ENCODE assay signal across 22 mouse cellular contexts in genomic region chr3:129197786-129198626, GRCm38 (mm10). TPM values are rescaled to one million over a fixed set of nuclear protein-coding genes. Genes with fewer than 3 reads are reported as not detected.
DNase-seq lines count a peak whose midpoint lies in the region; ATAC-seq and TF ChIP-seq lines count a peak whose summit lies in the region.
"Had no signal": no experiment of that assay in that cellular context is flagged by ENCODE, and none has a peak within 500 bp of the region (broad histone marks: within the 10 kb centered on the region; RNA-seq: fewer than 3 reads in every experiment).

No protein-coding gene starts in this region.

- peak; percentile 26 for DNase-seq in lung, embryonic 14.5 days
- no peak for DNase-seq in lung, adult 18-20 months
- DNase-seq in embryo, embryonic 9.5 days (ENCODE audit: extremely low spot score): peak; percentile 26
- DNase-seq in embryonic facial prominence, embryonic 14.5 days (ENCODE audit: low spot score): no peak
- DNase-seq in retina, embryonic 14.5 days (ENCODE audit: low spot score): peak; percentile 26
- no peak for DNase-seq in layer of hippocampus, adult 2 months (ENCODE audit: low spot score in 2 of 2)
- DNase-seq in MN1 (ENCODE audit: low spot score): no peak
- DNase-seq: adrenal gland, postnatal 10 days; cerebellum, adult 11-12 months; gastrocnemius, postnatal 10 days; heart, adult 11 months; kidney, adult 18-20 months; kidney, postnatal 14 days; layer of hippocampus, adult 9-11 months; lung, postnatal 4 days; thymus, postnatal 25 days had no signal

- no peaks in the 10 kb centered on the region for H3K9me3 ChIP-seq in lung, embryonic 14.5 days (ENCODE audit: low read depth, low read length)
- no peaks in the 10 kb centered on the region for H3K9me3 ChIP-seq in embryonic facial prominence, embryonic 14.5 days (ENCODE audit: control insufficient read depth, low read length)
- H3K9me3 ChIP-seq: embryonic facial prominence, embryonic 12.5 days; hindbrain, embryonic 10.5 days; liver, embryonic 12.5 days; lung, embryonic 15.5 days had no signal

- peaks cover 90% of the 10 kb centered on the region for H3K27me3 ChIP-seq in lung, embryonic 14.5 days (ENCODE audit: insufficient read depth, low read length)
- peaks cover 90% of the 10 kb centered on the region for H3K27me3 ChIP-seq in embryonic facial prominence, embryonic 14.5 days (replicated peaks; ENCODE audit: control insufficient read depth, insufficient read depth, low read length)
- H3K27me3 ChIP-seq: Patski had no signal

- 8% methylated on average over 16 of the region's 16 CpGs for WGBS in lung, embryonic 14.5 days
- 9% methylated on average over 16 of the region's 16 CpGs for WGBS in embryonic facial prominence, embryonic 14.5 days

- no peak for ATAC-seq in lung, embryonic 14.5 days (ENCODE audit: insufficient read depth)
- ATAC-seq in embryonic facial prominence, embryonic 14.5 days (ENCODE audit: low read depth): no peak
- ATAC-seq: liver, embryonic 12.5 days; Patski had no signal

- no peak overlapping the region for H3K9ac ChIP-seq in lung, embryonic 14.5 days
- no peak overlapping the region for H3K9ac ChIP-seq in embryonic facial prominence, embryonic 14.5 days (ENCODE audit: low read depth, low read length)
- H3K9ac ChIP-seq: liver, embryonic 12.5 days; lung, embryonic 15.5 days had no signal

- no peak overlapping the region for H3K27ac ChIP-seq in lung, embryonic 14.5 days (ENCODE audit: low read depth)
- no peak overlapping the region for H3K27ac ChIP-seq in embryonic facial prominence, embryonic 14.5 days (replicated peaks; ENCODE audit: low read depth, low read length)
- no peak overlapping the region for H3K27ac ChIP-seq in layer of hippocampus, adult 2 months
- H3K27ac ChIP-seq: embryonic facial prominence, embryonic 12.5 days; hindbrain, embryonic 10.5 days; left cerebral cortex, adult 2 months; liver, embryonic 12.5 days; lung, embryonic 15.5 days had no signal

- H3K4me1 ChIP-seq in lung, embryonic 14.5 days (ENCODE audit: insufficient read depth): no peaks in the 10 kb centered on the region
- peaks cover 5% of the 10 kb centered on the region; the same call in 1 of the 2 replicates for H3K4me1 ChIP-seq in embryonic facial prominence, embryonic 14.5 days (ENCODE audit: control insufficient read depth, insufficient read depth, low read length)
- H3K4me1 ChIP-seq: liver, embryonic 12.5 days had no signal

- H3K36me3 ChIP-seq in lung, embryonic 14.5 days (ENCODE audit: insufficient read depth): no peaks in the 10 kb centered on the region
- no peaks in the 10 kb centered on the region for H3K36me3 ChIP-seq in embryonic facial prominence, embryonic 14.5 days (ENCODE audit: control insufficient read depth, insufficient read depth, low read length)
- H3K36me3 ChIP-seq: embryonic facial prominence, embryonic 12.5 days; hindbrain, embryonic 10.5 days; liver, embryonic 12.5 days; lung, embryonic 15.5 days had no signal

- H3K4me2 ChIP-seq in lung, embryonic 14.5 days: no peak overlapping the region
- H3K4me2 ChIP-seq in embryonic facial prominence, embryonic 14.5 days (ENCODE audit: low read depth, low read length): peak overlapping the region; percentile 31
- H3K4me2 ChIP-seq: liver, embryonic 12.5 days; lung, embryonic 15.5 days had no signal

- TF ChIP-seq CTCF in lung, embryonic 14.5 days (IDR thresholded peaks at IDR 0.05; ENCODE audit: low read depth): no peak
- TF ChIP-seq CTCF in layer of hippocampus, adult 2 months (conservative IDR thresholded peaks at IDR 0.05): no peak

- no peak overlapping the region for H3K4me3 ChIP-seq in lung, embryonic 14.5 days (ENCODE audit: low read depth, low read length)
- H3K4me3 ChIP-seq in embryonic facial prominence, embryonic 14.5 days (ENCODE audit: low read depth, low read length): peak overlapping the region; percentile 24; the same call in 1 of the 2 replicates
- H3K4me3 ChIP-seq in layer of hippocampus, adult 2 months: no peak overlapping the region
- H3K4me3 ChIP-seq: hindbrain, embryonic 10.5 days; left cerebral cortex, adult 2 months; liver, embryonic 12.5 days; lung, embryonic 15.5 days had no signal

RNA-seq across cellular contexts. Expression of gene Pitx2, which starts 1.7 kb away (rescaled TPM):
- 0.87 and 5.1 TPM in 2 replicates for polyA plus RNA-seq in lung, embryonic 14.5 days (2014; fragmentation: Nextera tagmentation; extraction: Ambion mirVana)
- polyA plus RNA-seq in embryonic facial prominence, embryonic 14.5 days (2014; fragmentation: Nextera tagmentation; extraction: Ambion mirVana): 37.7 and 38.6 TPM in 2 replicates
- total RNA-seq in layer of hippocampus, adult 2 months (2021): not detected
- total RNA-seq: left cerebral cortex, adult 2 months had no signal

Comparison
In these comparisons a context has a peak if more than half of its experiments do, and no peak if none do; other contexts are left out.
1. DNase-seq: peak in lung, embryonic 14.5 days (single experiment), embryo, embryonic 9.5 days (single experiment) and retina, embryonic 14.5 days (single experiment); none in lung, adult 18-20 months (0 of 2), embryonic facial prominence, embryonic 14.5 days (single experiment), layer of hippocampus, adult 2 months (0 of 2) and MN1 (single experiment).